23 mouse cellular contexts compared by ENCODE assay signal in genomic region chr5:22572456-22572855, GRCm38 (mm10). TPM values are rescaled to one million over a fixed set of nuclear protein-coding genes. Genes with fewer than 3 reads are reported as not detected.
DNase-seq lines count a peak whose midpoint lies in the region; ATAC-seq and TF ChIP-seq lines count a peak whose summit lies in the region.
"Had no signal": no experiment of that assay in that cellular context is flagged by ENCODE, and none has a peak within 500 bp of the region (broad histone marks: within the 10 kb centered on the region; RNA-seq: fewer than 3 reads in every experiment).

No protein-coding gene starts in this region.

- in situ Hi-C loops in ES-E14 (cut with MboI; ENCODE audit: low sequenced_read_pairs in 2 of 2, unreplicated experiment in 2 of 2), result no loop called here

- H3K36me3 ChIP-seq in ES-E14 (ENCODE audit: control insufficient read depth, insufficient read depth, low read length, poor library complexity, severe bottlenecking) (no peaks in the 10 kb centered on the region), MEL (ENCODE audit: control insufficient read depth in 1 of 2, insufficient read depth in 2 of 2, low read length in 2 of 2) (peaks cover 0 to 2% of the 10 kb centered on the region in 2 experiments; a peak in 1 of 4 replicates)
- H3K36me3 ChIP-seq in liver, embryonic 12.5 days, result no peaks in the 10 kb centered on the region
- H3K36me3 ChIP-seq: embryonic facial prominence, embryonic 13.5 days; embryonic facial prominence, embryonic 15.5 days; forebrain, embryonic 10.5 days; forebrain, embryonic 12.5 days had no signal

- TF ChIP-seq EP300 in MEL (IDR thresholded peaks at IDR 0.05; ENCODE audit: low read depth in 1 of 2, low read length in 2 of 2), result peak; percentile 37 to 52; a peak in 1 of 4 replicates

- ATAC-seq in liver, embryonic 12.5 days, result no peak
- ATAC-seq: activated CD4-positive, CD25-positive, alpha-beta regulatory T cell, adult 4 months; forebrain, embryonic 14.5 days; forebrain, embryonic 16.5 days had no signal

- H3K9me3 ChIP-seq in ES-E14 (ENCODE audit: control insufficient read depth, insufficient read depth, low read depth, low read length), result no peaks in the 10 kb centered on the region
- H3K9me3 ChIP-seq in MEL (replicated peaks; ENCODE audit: insufficient read depth, low read length), result no peaks in the 10 kb centered on the region
- H3K9me3 ChIP-seq in liver, embryonic 12.5 days (replicated peaks), result no peaks in the 10 kb centered on the region
- H3K9me3 ChIP-seq: embryonic facial prominence, embryonic 13.5 days; embryonic facial prominence, embryonic 15.5 days; forebrain, embryonic 10.5 days; forebrain, embryonic 12.5 days had no signal

- no peak overlapping the region for H3K4me2 ChIP-seq in liver, embryonic 12.5 days
- H3K4me2 ChIP-seq: embryonic facial prominence, embryonic 13.5 days; embryonic facial prominence, embryonic 15.5 days; forebrain, embryonic 12.5 days had no signal

- H3K79me2 ChIP-seq in MEL (ENCODE audit: control insufficient read depth, insufficient read depth, low read length, poor library complexity), result no peaks in the 10 kb centered on the region

- WGBS in liver, embryonic 12.5 days (ENCODE audit: insufficient replicate concordance), result 39% methylated on average over 3 of the region's 3 CpGs

- H3K27me3 ChIP-seq in MEL (ENCODE audit: control insufficient read depth in 1 of 2, insufficient read depth in 2 of 2, low read length in 2 of 2), result no peaks in the 10 kb centered on the region
- no peaks in the 10 kb centered on the region for H3K27me3 ChIP-seq in liver, embryonic 12.5 days (replicated peaks)
- H3K27me3 ChIP-seq: embryonic facial prominence, embryonic 13.5 days; embryonic facial prominence, embryonic 15.5 days; forebrain, embryonic 12.5 days had no signal

- TF ChIP-seq CTCF in MEL (IDR thresholded peaks at IDR 0.05 in 2 of 3, conservative IDR thresholded peaks at IDR 0.05 in 1 of 3; ENCODE audit: control insufficient read depth in 1 of 3, insufficient read depth in 1 of 3, low read depth in 2 of 3, low read length in 3 of 3, poor library complexity in 1 of 3, severe bottlenecking in 1 of 3), result no peak

- no peak for TF ChIP-seq POLR2A in MEL (IDR thresholded peaks at IDR 0.05; ENCODE audit: control insufficient read depth in 1 of 2, insufficient read depth in 1 of 2, low read depth in 1 of 2, low read length in 2 of 2, poor library complexity in 1 of 2)

- TF ChIP-seq RAD21 in MEL (IDR thresholded peaks at IDR 0.05; ENCODE audit: low read depth, low read length), result no peak

- H3K4me1 ChIP-seq in ES-E14 (ENCODE audit: control insufficient read depth in 2 of 2, insufficient read depth in 2 of 2, low read length in 2 of 2, poor library complexity in 1 of 2), result peaks cover 9 to 15% of the 10 kb centered on the region in 2 experiments
- no peaks in the 10 kb centered on the region for H3K4me1 ChIP-seq in MEL (ENCODE audit: control insufficient read depth in 1 of 2, insufficient read depth in 2 of 2, low read length in 2 of 2)
- H3K4me1 ChIP-seq in liver, embryonic 12.5 days, result no peaks in the 10 kb centered on the region
- H3K4me1 ChIP-seq: embryonic facial prominence, embryonic 13.5 days; embryonic facial prominence, embryonic 15.5 days; forebrain, embryonic 10.5 days; forebrain, embryonic 12.5 days had no signal

- H3K27ac ChIP-seq in ES-E14 (ENCODE audit: insufficient read depth, low read depth, low read length, poor library complexity, severe bottlenecking) (peak overlapping the region; percentile 87; the same call in 1 of the 2 replicates), MEL (ENCODE audit: control insufficient read depth, low read depth, low read length) (no peak overlapping the region)
- no peak overlapping the region for H3K27ac ChIP-seq in liver, embryonic 12.5 days
- H3K27ac ChIP-seq: embryonic facial prominence, embryonic 13.5 days; embryonic facial prominence, embryonic 15.5 days; forebrain, embryonic 10.5 days; forebrain, embryonic 12.5 days had no signal

- H3K9ac ChIP-seq in ES-E14 (ENCODE audit: insufficient read depth, low read depth, low read length, poor library complexity, severe bottlenecking) (no peak overlapping the region), MEL (ENCODE audit: control insufficient read depth, low read depth, low read length, poor library complexity, severe bottlenecking) (no peak overlapping the region)
- H3K9ac ChIP-seq in liver, embryonic 12.5 days, result no peak overlapping the region
- H3K9ac ChIP-seq: embryonic facial prominence, embryonic 13.5 days; embryonic facial prominence, embryonic 15.5 days; forebrain, embryonic 12.5 days had no signal

- DNase-seq in ES-CJ7 (ENCODE audit: low read depth, low spot score) (peak; percentile 37), ES-E14 (ENCODE audit: low read depth, low spot score) (peak; percentile 40), MEL (ENCODE audit: low read depth, low spot score) (peak; percentile 61), ZHBTc4 (ENCODE audit: low read depth, low spot score) (peak; percentile 57)
- DNase-seq in T-cell, adult 2 months (ENCODE audit: low spot score), result no peak
- no peak for DNase-seq in urinary bladder, postnatal 25 days (ENCODE audit: low spot score)
- DNase-seq: adrenal gland, adult 8-10 months; adrenal gland, postnatal 14 days; adrenal gland, postnatal 36 days; cerebellum, adult 11-12 months; cerebellum, adult 2 months; cerebellum, adult 9-10 months; cerebellum, postnatal 10 days; cerebellum, postnatal 25 days had no signal

- H3K4me3 ChIP-seq in ES-E14 (ENCODE audit: insufficient read depth in 1 of 2, low read depth in 1 of 2, low read length in 2 of 2, poor library complexity in 1 of 2, severe bottlenecking in 1 of 2) (no peak overlapping the region; a peak in 1 of 4 replicates), MEL (ENCODE audit: control insufficient read depth in 1 of 2, insufficient read depth in 1 of 2, low read depth in 2 of 2, low read length in 2 of 2) (no peak overlapping the region)
- no peak overlapping the region for H3K4me3 ChIP-seq in liver, embryonic 12.5 days
- H3K4me3 ChIP-seq: embryonic facial prominence, embryonic 13.5 days; embryonic facial prominence, embryonic 15.5 days; erythroblast, embryonic 14.5 days; forebrain, embryonic 10.5 days; forebrain, embryonic 12.5 days had no signal

TF ChIP-seq in ES-E14, 5 proteins besides CTCF, POLR2A, EP300 and RAD21:
- TF ChIP-seq CHD2 (IDR thresholded peaks at IDR 0.05; ENCODE audit: low read depth, low read length), result no peak
- no peak for TF ChIP-seq ZNF384 (IDR thresholded peaks at IDR 0.05; ENCODE audit: low read depth, low read length)
- no peak for TF ChIP-seq HCFC1 (IDR thresholded peaks at IDR 0.05; ENCODE audit: borderline replicate concordance, insufficient read depth, low read length)
- no peak for TF ChIP-seq MAFK (IDR thresholded peaks at IDR 0.05; ENCODE audit: insufficient read depth, low read depth, low read length)
- TF ChIP-seq ZC3H11A (IDR thresholded peaks at IDR 0.05; ENCODE audit: borderline replicate concordance, low read depth, low read length), result no peak

TF ChIP-seq in MEL, 35 proteins besides CTCF, POLR2A, EP300 and RAD21:
- TF ChIP-seq BHLHE40 (IDR thresholded peaks at IDR 0.05; ENCODE audit: borderline replicate concordance, low read depth, low read length) (no peak), UBTF (IDR thresholded peaks at IDR 0.05; ENCODE audit: borderline replicate concordance, insufficient read depth, low read depth, low read length) (no peak), SIN3A (IDR thresholded peaks at IDR 0.05; ENCODE audit: low read length) (peak; percentile 37; the same call in 1 of the 2 replicates), GATA1 (IDR thresholded peaks at IDR 0.05; ENCODE audit: low read depth, low read length) (peak; percentile 47), ETS1 (IDR thresholded peaks at IDR 0.05; ENCODE audit: low read depth, low read length) (peak; percentile 38; the same call in 1 of the 2 replicates)

RNA-seq across cellular contexts. Expression of gene Orc5, which starts 22.2 kb away (rescaled TPM):
- total RNA-seq in ES-E14 (2012; rRNA removed), result 88.6 and 105 TPM in 2 replicates
- total RNA-seq in MEL (2012; rRNA removed), result 68.0 and 76.5 TPM in 2 replicates
- 10 to 100 TPM in 1 of 2 experiments, not detected in 1; 75.7 TPM for polyA plus RNA-seq in MEL (2012; ENCODE audit: insufficient read depth in 1 of 2, insufficient read length in 2 of 2, low read depth in 1 of 2, low replicate concordance in 2 of 2, missing spikeins in 1 of 2)
- polyA plus RNA-seq in liver, embryonic 12.5 days (2016; fragmentation: Nextera tagmentation; extraction: Ambion mirVana), result 66.5 and 72.8 TPM in 2 replicates

Comparison
In these comparisons a context has a peak if more than half of its experiments do, and no peak if none do; other contexts are left out.
1. DNase-seq: peak in ES-CJ7 (single experiment), ES-E14 (single experiment), MEL (single experiment) and ZHBTc4 (single experiment); none in T-cell, adult 2 months (single experiment) and urinary bladder, postnatal 25 days (single experiment).